Mouse (Mus musculus) CH12.LX (cell line): ENCODE results near the gene Samt1.
"Not testable (repeated sequence)": the region's sequence is repeated elsewhere in the genome, so short reads cannot be mapped to it uniquely, and the experiment has no call there.

Source experiments
- CTCF ChIP-seq, 2 experiments: IDR thresholded peaks in 1 of 2; conservative IDR thresholded peaks in 1 of 2; 2 replicates each; pipeline ENCODE4 v1.5.1; 2011 to 2012; ENCODE audit warnings: low read depth in 2 of 2, low read length in 2 of 2, improper control_type of control experiment in 1 of 2, inconsistent platforms in 1 of 2, mild to moderate bottlenecking in 1 of 2, moderate library complexity in 1 of 2
- E2F4 ChIP-seq: IDR thresholded peaks from 2 replicates; pipeline ENCODE4 v1.6.1; 2011; ENCODE audit warnings: low read depth, low read length, improper control_type of control experiment; ENCODE audit not compliant: insufficient replicate concordance
- GABPA ChIP-seq: IDR thresholded peaks from 2 replicates; pipeline ENCODE4 v1.6.1; 2012; ENCODE audit warnings: low read depth, low read length, improper control_type of control experiment, inconsistent platforms; ENCODE audit not compliant: insufficient replicate concordance
- HCFC1 ChIP-seq: IDR thresholded peaks from 2 replicates; pipeline ENCODE4 v1.6.1; 2012; ENCODE audit warnings: low read depth, mild to moderate bottlenecking, inconsistent platforms, low read length, improper control_type of control experiment
- JUND ChIP-seq: conservative IDR thresholded peaks from 2 replicates; pipeline ENCODE4 v1.6.1; 2011; ENCODE audit warnings: low read depth, low read length, improper control_type of control experiment
- MAFK ChIP-seq: IDR thresholded peaks from 2 replicates; pipeline ENCODE4 v1.6.1; 2011; ENCODE audit warnings: low read length, improper control_type of control experiment; ENCODE audit not compliant: insufficient replicate concordance
- MAX ChIP-seq: IDR thresholded peaks from 2 replicates; pipeline ENCODE4 v1.6.1; 2011; ENCODE audit warnings: low read length, improper control_type of control experiment
- NRF1 ChIP-seq: IDR thresholded peaks from 2 replicates; pipeline ENCODE4 v1.6.1; 2014; ENCODE audit warnings: low read depth, mild to moderate bottlenecking, inconsistent platforms, low read length, improper control_type of control experiment, moderate library complexity

GRCm38 (mm10) chrX:153976467-153976866 is 36.0 kb downstream of the Samt1 start:
- not testable (repeated sequence) for TF ChIP-seq JUND; NRF1; GABPA; E2F4; MAFK; CTCF (conservative IDR thresholded peaks at IDR 0.05 in 1 of 2, IDR thresholded peaks at IDR 0.05 in 1 of 2; ENCODE audit: low read depth in 2 of 2, low read length in 2 of 2); HCFC1; MAX
